Mouse (Mus musculus): Measurements from ENCODE around the gene Ubac2. TPM values are rescaled to one million over a fixed set of nuclear protein-coding genes. Genes with fewer than 3 reads are reported as not detected.
A peak's percentile ranks its signal among the peaks of the same experiment; 100 is the strongest.

Gene Ubac2
- total RNA-seq, 1 experiment from 2014 or later: 32.0 TPM

GRCm38 (mm10) chr14:121918266-121918665 is 39.8 kb downstream of the Ubac2 start:
- ATAC-seq (ENCODE audit: extremely low read depth, insufficient number of reproducible peaks, low FRiP score, poor library complexity, severe bottlenecking): no peak

GRCm38 (mm10) chr14:121919752-121920151 is 41.3 kb downstream of the Ubac2 start:
- peak; percentile 51 for ATAC-seq (ENCODE audit: extremely low read depth, insufficient number of reproducible peaks, low FRiP score, poor library complexity, severe bottlenecking)

DNA sequence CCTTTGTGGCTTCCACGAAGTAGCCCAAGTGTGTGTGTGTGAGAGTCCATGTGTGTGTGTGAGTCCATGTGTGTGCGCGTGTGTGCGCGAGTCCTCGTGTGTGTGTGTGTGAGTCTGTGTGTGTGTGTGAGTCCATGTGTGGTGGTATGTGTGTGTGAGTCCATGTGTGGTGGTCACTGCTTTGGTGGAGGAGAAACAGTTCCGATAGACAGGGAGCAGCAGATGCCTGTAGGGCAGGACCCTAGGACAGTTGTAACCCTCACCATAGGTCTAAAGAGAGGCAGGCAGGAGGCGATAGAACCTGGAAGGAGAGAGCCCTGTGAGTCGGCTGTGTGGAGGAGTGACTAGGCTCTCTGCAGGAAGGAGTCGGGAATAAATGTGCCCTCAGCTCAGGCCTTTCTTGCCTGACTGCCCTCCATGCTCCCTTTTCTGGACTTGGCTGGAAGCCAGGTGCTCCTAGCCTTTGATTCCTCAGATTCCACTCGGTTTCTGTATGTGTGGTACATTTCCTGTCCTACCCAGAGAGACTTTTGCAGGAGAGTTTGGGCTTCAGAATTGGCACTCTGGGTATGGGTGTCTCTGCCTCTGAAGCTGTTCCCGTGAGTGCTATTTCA is 42.2 kb downstream of the Ubac2 start:
- no peak for ATAC-seq (ENCODE audit: extremely low read depth, insufficient number of reproducible peaks, low FRiP score, poor library complexity, severe bottlenecking)

GRCm38 (mm10) chr14:121922016-121922415 is 43.6 kb downstream of the Ubac2 start:
- ATAC-seq (ENCODE audit: extremely low read depth, insufficient number of reproducible peaks, low FRiP score, poor library complexity, severe bottlenecking): no peak

DNA sequence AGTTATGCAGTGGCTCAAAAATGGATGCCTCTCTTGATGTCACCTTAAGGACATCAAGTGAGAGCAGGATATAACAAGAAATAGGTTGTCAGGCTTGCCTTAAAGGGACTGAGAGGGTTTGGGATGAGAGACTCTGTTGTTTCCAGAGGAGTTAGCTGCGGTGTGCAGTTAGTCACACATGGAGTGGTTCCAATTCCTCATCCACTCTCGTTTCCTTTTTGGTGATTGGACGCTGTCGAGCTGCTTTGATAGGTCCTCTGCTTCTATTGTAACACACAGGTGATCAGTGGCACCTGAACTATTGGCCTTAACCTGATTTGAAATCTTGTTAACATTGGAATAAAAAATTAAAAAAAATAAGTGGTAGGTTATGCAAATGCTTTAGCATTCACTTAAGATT is 44.3 kb downstream of the Ubac2 start:
- ATAC-seq (ENCODE audit: extremely low read depth, insufficient number of reproducible peaks, low FRiP score, poor library complexity, severe bottlenecking): no peak

GRCm38 (mm10) chr14:121924876-121925275 is 46.5 kb downstream of the Ubac2 start:
- ATAC-seq (ENCODE audit: extremely low read depth, insufficient number of reproducible peaks, low FRiP score, poor library complexity, severe bottlenecking): no peak

DNA sequence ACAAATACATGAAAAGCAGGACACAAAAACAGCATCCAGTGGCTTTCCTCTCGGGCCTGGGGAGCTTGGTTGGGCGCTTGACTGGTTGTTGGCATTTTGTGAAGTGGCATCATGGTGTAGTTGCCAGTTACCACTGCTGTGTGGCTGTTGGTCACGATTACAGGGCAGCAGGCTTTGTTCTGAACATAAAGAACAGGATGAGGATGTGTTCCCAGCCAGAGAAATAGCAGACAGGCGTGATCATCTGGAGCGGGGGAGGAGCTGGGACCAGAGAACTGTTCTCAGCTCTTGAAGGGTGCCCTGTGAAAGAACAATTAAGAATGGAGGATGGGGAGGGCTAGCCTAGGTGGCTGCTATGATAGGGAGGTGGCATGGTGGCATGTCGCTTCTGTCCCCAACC is 48.5 kb downstream of the Ubac2 start:
- no peak for ATAC-seq (ENCODE audit: extremely low read depth, insufficient number of reproducible peaks, low FRiP score, poor library complexity, severe bottlenecking)

GRCm38 (mm10) chr14:121927451-121927850 is 49.0 kb downstream of the Ubac2 start:
- ATAC-seq (ENCODE audit: extremely low read depth, insufficient number of reproducible peaks, low FRiP score, poor library complexity, severe bottlenecking): no peak

GRCm38 (mm10) chr14:121928375-121929137 is 50.1 kb downstream of the Ubac2 start:
- ATAC-seq (ENCODE audit: extremely low read depth, insufficient number of reproducible peaks, low FRiP score, poor library complexity, severe bottlenecking): peak; percentile 37; the same call in 1 of the 2 replicates

GRCm38 (mm10) chr14:121929243-121929951 is 51.0 kb downstream of the Ubac2 start:
- ATAC-seq (ENCODE audit: extremely low read depth, insufficient number of reproducible peaks, low FRiP score, poor library complexity, severe bottlenecking): peak; percentile 29

DNA sequence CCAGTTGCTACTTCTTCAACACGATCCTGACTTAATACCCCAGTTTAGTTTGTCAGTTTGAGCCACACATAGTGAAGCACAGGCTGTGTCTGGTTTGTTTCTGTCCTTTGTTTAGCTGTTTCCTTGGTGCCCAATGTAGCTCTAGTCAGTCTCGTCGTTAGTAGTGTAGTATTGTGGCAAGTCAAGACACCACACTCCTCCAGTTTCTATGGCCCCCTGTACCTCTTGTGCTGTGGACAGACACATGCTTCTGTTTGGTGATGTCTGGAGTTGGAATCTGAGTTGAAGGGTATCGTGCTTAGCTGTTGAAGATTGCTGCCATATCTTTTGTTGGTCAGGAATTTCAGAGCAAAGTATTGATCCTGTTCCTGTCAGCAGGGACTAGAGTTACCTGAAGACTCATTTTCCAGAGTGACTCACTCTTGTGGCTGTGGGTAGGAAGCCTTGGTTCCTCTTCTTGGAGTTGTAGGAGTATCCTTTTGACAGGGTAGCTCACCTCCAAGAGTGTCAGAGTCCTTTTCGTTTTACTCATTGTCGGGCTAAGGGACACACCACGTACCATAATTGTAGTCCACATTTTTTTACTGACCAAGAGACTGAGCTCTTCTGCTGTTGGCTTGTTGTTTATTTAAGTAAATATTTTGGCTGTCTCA is 52.4 kb downstream of the Ubac2 start:
- peak; percentile 34; the same call in 1 of the 2 replicates for ATAC-seq (ENCODE audit: extremely low read depth, insufficient number of reproducible peaks, low FRiP score, poor library complexity, severe bottlenecking)

DNA sequence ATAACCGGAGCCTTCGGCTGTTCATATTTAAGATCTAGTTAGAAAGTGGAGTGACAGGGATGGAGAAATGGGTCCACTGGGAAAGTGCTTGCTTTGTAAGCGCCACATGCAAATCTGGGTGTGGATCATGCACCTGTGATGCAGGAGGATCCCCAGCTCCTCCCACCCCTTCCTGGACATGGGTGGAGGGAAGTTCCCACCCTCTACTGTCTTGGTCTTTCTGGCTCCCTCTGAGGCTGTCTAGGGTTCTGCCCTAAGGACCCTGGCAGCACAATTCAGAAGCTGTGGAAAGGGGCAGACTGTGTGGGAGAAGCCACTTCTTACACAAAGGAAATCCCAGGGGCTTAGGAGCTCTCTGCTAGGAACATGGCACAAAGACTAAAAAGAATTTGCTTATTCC is 53.2 kb downstream of the Ubac2 start:
- peak; percentile 31; the same call in 1 of the 2 replicates for ATAC-seq (ENCODE audit: extremely low read depth, insufficient number of reproducible peaks, low FRiP score, poor library complexity, severe bottlenecking)

GRCm38 (mm10) chr14:121932180-121932579 is 53.8 kb downstream of the Ubac2 start:
- ATAC-seq (ENCODE audit: extremely low read depth, insufficient number of reproducible peaks, low FRiP score, poor library complexity, severe bottlenecking): no peak

- no peak for ATAC-seq (ENCODE audit: extremely low read depth, insufficient number of reproducible peaks, low FRiP score, poor library complexity, severe bottlenecking)
These were observed 55.6 kb downstream of the Ubac2 start for GRCm38 (mm10) chr14:121933906-121934596.

DNA sequence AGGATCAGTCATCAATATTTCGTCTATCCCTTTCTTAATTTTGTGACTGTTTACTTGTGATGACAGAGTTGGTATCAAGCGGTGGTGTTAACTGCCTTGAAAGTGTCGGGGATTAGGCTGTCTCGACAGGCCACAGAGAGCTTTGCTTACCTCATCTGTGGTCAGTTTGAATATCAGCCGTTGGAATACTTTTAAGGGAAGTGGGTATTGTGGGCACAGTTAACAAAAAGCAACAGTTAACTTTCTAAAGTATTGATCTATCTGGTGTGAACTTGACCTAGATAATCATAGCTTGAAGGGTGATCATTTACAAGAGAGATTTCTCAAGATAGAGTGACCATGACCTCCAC is 56.2 kb downstream of the Ubac2 start:
- no peak for ATAC-seq (ENCODE audit: extremely low read depth, insufficient number of reproducible peaks, low FRiP score, poor library complexity, severe bottlenecking)

DNA sequence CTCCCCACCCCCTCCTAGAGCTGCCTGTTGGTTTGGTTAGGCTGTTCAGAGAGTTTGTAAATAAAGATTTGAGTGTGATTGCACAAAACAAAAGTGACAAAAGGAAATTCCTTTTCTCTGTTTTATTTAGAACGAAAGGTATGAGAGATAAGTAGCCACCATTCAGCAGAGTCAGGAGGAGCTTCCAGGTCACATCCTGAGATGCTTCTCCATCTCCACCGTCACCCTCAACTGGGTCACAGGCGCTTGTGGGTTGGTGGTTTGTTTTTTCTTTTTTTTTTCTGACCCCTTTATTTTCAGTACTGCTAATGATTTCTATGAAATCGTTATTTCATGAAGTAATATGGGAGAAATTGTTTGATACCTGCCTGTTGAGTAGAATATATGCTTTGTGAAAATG is 57.9 kb downstream of the Ubac2 start:
- ATAC-seq (ENCODE audit: extremely low read depth, insufficient number of reproducible peaks, low FRiP score, poor library complexity, severe bottlenecking): no peak

GRCm38 (mm10) chr14:121936856-121937255 is 58.4 kb downstream of the Ubac2 start:
- no peak for ATAC-seq (ENCODE audit: extremely low read depth, insufficient number of reproducible peaks, low FRiP score, poor library complexity, severe bottlenecking)

GRCm38 (mm10) chr14:121937601-121938255 is 59.3 kb downstream of the Ubac2 start:
- no peak for ATAC-seq (ENCODE audit: extremely low read depth, insufficient number of reproducible peaks, low FRiP score, poor library complexity, severe bottlenecking)
